In genomic region chr3:155381910-155382309, GRCm38 (mm10) we compare ENCODE assay signal across 17 mouse cellular contexts.
DNase-seq lines count a peak whose midpoint lies in the region; TF ChIP-seq lines count a peak whose summit lies in the region.
"Had no signal": no experiment of that assay in that cellular context is flagged by ENCODE, and none has a peak within 500 bp of the region (broad histone marks: within the 10 kb centered on the region; RNA-seq: fewer than 3 reads in every experiment).

No protein-coding gene starts in this region.

- no peak overlapping the region for H3K4me3 ChIP-seq in cortical plate, adult 2 months (ENCODE audit: insufficient read depth, low read length)
- H3K4me3 ChIP-seq in layer of hippocampus, adult 2 months = no peak overlapping the region
- H3K4me3 ChIP-seq: erythroblast, embryonic 14.5 days; hindbrain, embryonic 10.5 days; neural tube, embryonic 15.5 days had no signal

- TF ChIP-seq POLR2A in cortical plate, adult 2 months (IDR thresholded peaks at IDR 0.05; ENCODE audit: extremely low read depth, insufficient read depth, low read length) = no peak

- no peak for TF ChIP-seq CTCF in cortical plate, adult 2 months (IDR thresholded peaks at IDR 0.05; ENCODE audit: extremely low read depth, insufficient read depth, low read length)
- TF ChIP-seq CTCF in layer of hippocampus, adult 2 months (conservative IDR thresholded peaks at IDR 0.05) = no peak

- H3K4me1 ChIP-seq in cortical plate, adult 2 months (ENCODE audit: control insufficient read depth, insufficient read depth, low read length) = no peaks in the 10 kb centered on the region; the same call in 1 of the 2 replicates
- H3K4me1 ChIP-seq: hindbrain, embryonic 10.5 days; neural tube, embryonic 15.5 days had no signal

- intact Hi-C loops in left cerebral cortex, postnatal 36 days (cut with DNase I) = no loop called here

- DNase-seq in layer of hippocampus, adult 11-12 months (ENCODE audit: low spot score) = peak; percentile 13
- no peak for DNase-seq in layer of hippocampus, postnatal 25 days (ENCODE audit: extremely low spot score in 1 of 2, low spot score in 1 of 2)
- DNase-seq in layer of hippocampus, adult 2 months (ENCODE audit: low spot score in 2 of 2) = peak in 1 of 2 experiments; percentile 15
- peak; percentile 14 to 18 for DNase-seq in left cerebral cortex, postnatal 36 days (ENCODE audit: low spot score in 2 of 2)
- DNase-seq in adrenal gland, postnatal 25 days = no peak
- DNase-seq in adipocyte (ENCODE audit: low spot score) = no peak
- DNase-seq: cerebellum, adult 11 months; heart, adult 18-20 months; kidney, adult 9 months; kidney, postnatal 4 days; lung, embryonic 14.5 days; lung, postnatal 4 days; thymus, postnatal 25 days had no signal

- peak overlapping the region; percentile 13; the same call in 1 of the 2 replicates for H3K27ac ChIP-seq in cortical plate, adult 2 months (ENCODE audit: insufficient read depth, low read length)
- peak overlapping the region; percentile 32; the same call in 1 of the 2 replicates for H3K27ac ChIP-seq in layer of hippocampus, adult 2 months
- H3K27ac ChIP-seq: hindbrain, embryonic 10.5 days; neural tube, embryonic 15.5 days had no signal

Comparison
In these comparisons a context has a peak if more than half of its experiments do, and no peak if none do; other contexts are left out.
1. DNase-seq: peak in layer of hippocampus, adult 11-12 months (single experiment) and left cerebral cortex, postnatal 36 days (2 of 2); none in layer of hippocampus, postnatal 25 days (0 of 2), adrenal gland, postnatal 25 days (single experiment) and adipocyte (single experiment).